Mouse (Mus musculus) heart, embryonic 13.5 days (tissue): ENCODE measurements at regions not wholly inside any gene's neighbourhood (a gene's known extent, or its start where the extent isn't known, plus 50 kb on each side); places are given as distances from the start of the nearest gene placed in this dataset.

Experiments
- ATAC-seq: fragments of 200-750 bp; cut with Nextera tagmentation; 2 replicates; pipeline ENCODE4 v1.8.0; 2017; ENCODE audit warnings: moderate TSS enrichment; ENCODE audit not compliant: insufficient number of reproducible peaks, low FRiP score, low TSS enrichment; ENCODE audit errors: extremely low read depth
- H3K27ac ChIP-seq: fragments of 300-500 bp; sonication (generic); replicated peaks from 2 replicates; pipeline ENCODE4 v1.5.1; 2015; ENCODE audit warnings: moderate library complexity, mild to moderate bottlenecking, inconsistent platforms
- H3K27me3 ChIP-seq: fragments of 300-500 bp; sonication (generic); replicated peaks from 2 replicates; pipeline ENCODE4 v1.6.1; 2015; ENCODE audit warnings: mild to moderate bottlenecking, inconsistent platforms
- H3K36me3 ChIP-seq: fragments of 300-500 bp; sonication (generic); 2 replicates; pipeline ENCODE4 v1.6.1; 2015; ENCODE audit warnings: mild to moderate bottlenecking, inconsistent platforms
- H3K4me1 ChIP-seq: fragments of 300-500 bp; sonication (generic); 2 replicates; pipeline ENCODE4 v1.6.1; 2015; ENCODE audit warnings: inconsistent platforms
- H3K4me2 ChIP-seq: fragments of 300-500 bp; sonication (generic); 2 replicates; pipeline ENCODE4 v1.6.1; 2015; ENCODE audit warnings: inconsistent platforms, mild to moderate bottlenecking, moderate library complexity
- H3K4me3 ChIP-seq: fragments of 300-500 bp; sonication (generic); 2 replicates; pipeline ENCODE4 v1.5.1; 2015; ENCODE audit warnings: moderate library complexity, mild to moderate bottlenecking, inconsistent platforms
- H3K9ac ChIP-seq: fragments of 300-500 bp; sonication (generic); 2 replicates; pipeline ENCODE4 v1.6.1; 2015; ENCODE audit warnings: inconsistent platforms, mild to moderate bottlenecking, moderate library complexity
- H3K9me3 ChIP-seq: fragments of 300-500 bp; sonication (generic); 2 replicates; pipeline ENCODE4 v1.6.1; 2016; ENCODE audit warnings: inconsistent platforms
- WGBS: fragments of 180-500 bp; shearing (Covaris S2); methylation state at CpG from one replicate; pipeline ENCODE4 v1.1.7; 2015; ENCODE audit warnings: mixed read lengths; 5-methylcytosine and 5-hydroxymethylcytosine counted together

- peaks cover 7% of the 10 kb centered on the region for H3K4me1 ChIP-seq
- no peaks in the 10 kb centered on the region for H3K27me3 ChIP-seq
- no peaks in the 10 kb centered on the region for H3K36me3 ChIP-seq
- no peak overlapping the region for H3K9ac ChIP-seq
- no peak overlapping the region for H3K27ac ChIP-seq
- 0 out of 2 replicates have a peak, but pooled peaks cover 2% of the 10 kb centered on the region for H3K9me3 ChIP-seq
- 80% methylated on average over 2 of the region's 2 CpGs for WGBS
- no peak overlapping the region for H3K4me2 ChIP-seq
- H3K4me3 ChIP-seq: no peak overlapping the region
- no peak for ATAC-seq
Observed at GRCm38 (mm10) chr3:58203806-58204205, 210.7 kb upstream of the Tsc22d2 start.

- ATAC-seq: no peak
- no peak overlapping the region for H3K27ac ChIP-seq
Observed at GRCm38 (mm10) chr3:58205526-58205925, 209.0 kb upstream of the Tsc22d2 start.

GRCm38 (mm10) chr3:58206776-58207398, 207.6 kb upstream of the Tsc22d2 start:
- H3K4me1 ChIP-seq: peaks cover 11% of the 10 kb centered on the region
- ATAC-seq: no peak
- no peak overlapping the region for H3K27ac ChIP-seq
- no peaks in the 10 kb centered on the region for H3K36me3 ChIP-seq
- H3K9me3 ChIP-seq: 0 out of 2 replicates have a peak, but pooled peaks cover 6% of the 10 kb centered on the region
- H3K4me2 ChIP-seq: no peak overlapping the region
- no peaks in the 10 kb centered on the region for H3K27me3 ChIP-seq
- H3K9ac ChIP-seq: no peak overlapping the region
- no peak overlapping the region for H3K4me3 ChIP-seq
- WGBS: 50% methylated on average over 5 of the region's 5 CpGs

More at GRCm38 (mm10) chr3:58205526-58205925, 209.0 kb upstream of the Tsc22d2 start:
- H3K9ac ChIP-seq: no peak overlapping the region
- H3K9me3 ChIP-seq: 0 out of 2 replicates have a peak, but pooled peaks cover 6% of the 10 kb centered on the region
- H3K4me3 ChIP-seq: no peak overlapping the region
- 82% methylated on average over 2 of the region's 2 CpGs for WGBS
- H3K4me2 ChIP-seq: no peak overlapping the region
- H3K36me3 ChIP-seq: no peaks in the 10 kb centered on the region
- H3K4me1 ChIP-seq: peaks cover 7% of the 10 kb centered on the region
- H3K27me3 ChIP-seq: no peaks in the 10 kb centered on the region

- Histone ChIP-seq H3K27ac (no peak overlapping the region), H3K4me1 (peaks cover 11% of the 10 kb centered on the region), H3K9me3 (0 out of 2 replicates have a peak, but pooled peaks cover 6% of the 10 kb centered on the region), H3K9ac (no peak overlapping the region), H3K36me3 (no peaks in the 10 kb centered on the region), H3K4me2 (no peak overlapping the region), H3K27me3 (no peaks in the 10 kb centered on the region), H3K4me3 (no peak overlapping the region)
- ATAC-seq: no peak
- WGBS: 39% methylated on average over 3 of the region's 3 CpGs
Observed at GRCm38 (mm10) chr3:58211016-58211415, 203.5 kb upstream of the Tsc22d2 start.

DNA sequence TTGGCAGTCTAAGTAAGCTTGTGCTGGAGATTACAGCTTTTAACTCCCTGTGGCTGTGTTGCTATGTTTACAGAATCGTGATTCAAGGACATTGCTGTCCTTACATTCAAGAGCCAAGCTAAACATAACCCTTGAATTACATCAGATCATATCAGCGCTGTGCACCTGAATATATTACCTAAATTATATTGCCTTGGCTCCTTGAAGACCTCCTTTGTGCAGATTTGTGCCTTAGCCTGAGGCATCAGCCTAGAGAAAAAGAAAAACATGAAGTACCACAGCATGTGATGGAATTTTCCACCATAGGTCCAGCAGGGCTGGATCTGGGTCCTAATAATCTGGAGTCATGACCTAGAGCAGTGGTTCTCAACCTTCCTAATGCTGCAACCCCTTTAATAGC, 189.8 kb upstream of the Tsc22d2 start:
- Histone ChIP-seq H3K36me3 (no peaks in the 10 kb centered on the region), H3K27ac (no peak overlapping the region), H3K9me3 (no peaks in the 10 kb centered on the region), H3K4me3 (no peak overlapping the region), H3K4me2 (no peak overlapping the region), H3K4me1 (peaks cover 17% of the 10 kb centered on the region), H3K27me3 (no peaks in the 10 kb centered on the region), H3K9ac (no peak overlapping the region)
- WGBS: 69% methylated on average over 2 of the region's 2 CpGs
- no peak for ATAC-seq

GRCm38 (mm10) chr3:58226447-58227321, 187.8 kb upstream of the Tsc22d2 start:
- H3K27ac ChIP-seq: no peak overlapping the region
- no peak for ATAC-seq
- no peaks in the 10 kb centered on the region for H3K27me3 ChIP-seq
- H3K9ac ChIP-seq: no peak overlapping the region
- no peak overlapping the region for H3K4me2 ChIP-seq
- no peaks in the 10 kb centered on the region for H3K36me3 ChIP-seq
- no peak overlapping the region for H3K4me3 ChIP-seq
- H3K4me1 ChIP-seq: peaks cover 14% of the 10 kb centered on the region
- no peaks in the 10 kb centered on the region for H3K9me3 ChIP-seq
- 80% methylated on average over 7 of the region's 7 CpGs for WGBS

GRCm38 (mm10) chr3:58227322-58227627, 187.2 kb upstream of the Tsc22d2 start:
- Histone ChIP-seq H3K9ac (no peak overlapping the region), H3K4me1 (peaks cover 14% of the 10 kb centered on the region), H3K4me2 (no peak overlapping the region), H3K27me3 (no peaks in the 10 kb centered on the region), H3K4me3 (no peak overlapping the region), H3K9me3 (no peaks in the 10 kb centered on the region), H3K36me3 (no peaks in the 10 kb centered on the region), H3K27ac (no peak overlapping the region)
- ATAC-seq: no peak
- 80% methylated on average over 5 of the region's 5 CpGs for WGBS

DNA sequence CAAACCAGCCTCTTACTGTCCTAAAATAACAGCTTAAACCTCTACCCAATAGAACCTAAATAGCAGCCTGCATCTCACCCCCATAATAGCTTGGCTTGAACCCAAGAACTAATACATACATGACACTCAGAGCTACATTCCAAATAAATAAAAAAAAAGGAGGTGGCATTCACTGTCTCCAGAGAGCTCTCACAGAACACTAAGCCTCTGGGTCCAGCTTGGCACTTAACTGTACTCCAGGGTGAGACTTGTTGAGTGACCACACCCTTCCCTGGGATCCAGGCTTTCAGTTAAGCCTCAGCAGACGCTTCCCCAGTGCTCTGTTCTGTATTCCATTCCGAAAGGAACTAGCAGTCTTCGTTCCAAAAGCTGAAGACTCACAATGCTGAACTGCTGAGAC, 186.3 kb upstream of the Tsc22d2 start:
- Histone ChIP-seq H3K4me3 (no peak overlapping the region), H3K9ac (no peak overlapping the region), H3K9me3 (no peaks in the 10 kb centered on the region), H3K4me1 (peaks cover 14% of the 10 kb centered on the region), H3K4me2 (no peak overlapping the region), H3K36me3 (no peaks in the 10 kb centered on the region), H3K27me3 (no peaks in the 10 kb centered on the region), H3K27ac (0 out of 2 replicates have a peak overlapping the region, but pooled peaks have one; percentile 2)
- WGBS: 26% methylated on average over 3 of the region's 3 CpGs
- peak; percentile 14; the same call in 1 of the 2 replicates for ATAC-seq

GRCm38 (mm10) chr3:58231746-58232145, 182.8 kb upstream of the Tsc22d2 start:
- no peak overlapping the region for H3K4me3 ChIP-seq
- H3K4me2 ChIP-seq: no peak overlapping the region
- H3K9ac ChIP-seq: no peak overlapping the region
- no peak overlapping the region for H3K27ac ChIP-seq
- WGBS: 66% methylated on average over 2 of the region's 2 CpGs
- H3K36me3 ChIP-seq: no peaks in the 10 kb centered on the region
- no peak for ATAC-seq
- H3K4me1 ChIP-seq: peaks cover 14% of the 10 kb centered on the region
- H3K27me3 ChIP-seq: no peaks in the 10 kb centered on the region
- H3K9me3 ChIP-seq: no peaks in the 10 kb centered on the region

DNA sequence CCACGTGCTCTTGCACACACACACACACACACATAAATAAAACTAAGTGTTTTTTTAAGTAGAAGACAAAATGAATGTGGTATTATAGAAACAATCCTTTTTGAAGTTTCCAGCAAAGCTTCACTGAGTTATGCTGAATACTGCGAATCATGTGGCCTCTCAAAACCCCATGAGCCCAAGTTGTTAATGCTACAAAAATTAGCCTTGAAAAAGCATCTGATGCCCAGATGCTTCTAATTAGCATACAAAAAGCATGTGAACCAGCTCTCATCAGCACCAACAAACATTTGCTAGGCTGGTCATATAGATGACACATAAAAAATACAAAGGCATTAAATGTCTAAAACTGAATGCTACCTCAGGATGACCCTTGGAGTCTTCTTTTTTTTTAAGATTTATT, 181.2 kb upstream of the Tsc22d2 start:
- WGBS: 76% methylated on average over 2 of the region's 2 CpGs
- Histone ChIP-seq H3K9ac (no peak overlapping the region), H3K36me3 (no peaks in the 10 kb centered on the region), H3K4me3 (no peak overlapping the region), H3K4me1 (peaks cover 5% of the 10 kb centered on the region), H3K27ac (no peak overlapping the region), H3K4me2 (no peak overlapping the region), H3K27me3 (no peaks in the 10 kb centered on the region), H3K9me3 (no peaks in the 10 kb centered on the region)
- no peak for ATAC-seq

GRCm38 (mm10) chr3:58234846-58235630, 179.5 kb upstream of the Tsc22d2 start:
- WGBS: 84% methylated on average over 6 of the region's 6 CpGs
- peaks cover 9% of the 10 kb centered on the region; the same call in 1 of the 2 replicates for H3K9me3 ChIP-seq
- no peak overlapping the region for H3K4me2 ChIP-seq
- H3K4me3 ChIP-seq: no peak overlapping the region
- H3K36me3 ChIP-seq: no peaks in the 10 kb centered on the region
- H3K27ac ChIP-seq: no peak overlapping the region
- no peak for ATAC-seq
- no peak overlapping the region for H3K9ac ChIP-seq
- no peaks in the 10 kb centered on the region for H3K4me1 ChIP-seq
- no peaks in the 10 kb centered on the region for H3K27me3 ChIP-seq
